Mouse (Mus musculus) frontal cortex, postnatal 25 days (tissue): ENCODE results near the gene Wipf1.
"Not testable (repeated sequence)": the region's sequence is repeated elsewhere in the genome, so short reads cannot be mapped to it uniquely, and the experiment has no call there.

Source experiments
- DNase-seq, 2 experiments: peaks; one replicate each; pipeline ENCODE4 v3.0.0; 2022; ENCODE audit warnings: low spot score in 2 of 2

Wipf1 gene

DNA sequence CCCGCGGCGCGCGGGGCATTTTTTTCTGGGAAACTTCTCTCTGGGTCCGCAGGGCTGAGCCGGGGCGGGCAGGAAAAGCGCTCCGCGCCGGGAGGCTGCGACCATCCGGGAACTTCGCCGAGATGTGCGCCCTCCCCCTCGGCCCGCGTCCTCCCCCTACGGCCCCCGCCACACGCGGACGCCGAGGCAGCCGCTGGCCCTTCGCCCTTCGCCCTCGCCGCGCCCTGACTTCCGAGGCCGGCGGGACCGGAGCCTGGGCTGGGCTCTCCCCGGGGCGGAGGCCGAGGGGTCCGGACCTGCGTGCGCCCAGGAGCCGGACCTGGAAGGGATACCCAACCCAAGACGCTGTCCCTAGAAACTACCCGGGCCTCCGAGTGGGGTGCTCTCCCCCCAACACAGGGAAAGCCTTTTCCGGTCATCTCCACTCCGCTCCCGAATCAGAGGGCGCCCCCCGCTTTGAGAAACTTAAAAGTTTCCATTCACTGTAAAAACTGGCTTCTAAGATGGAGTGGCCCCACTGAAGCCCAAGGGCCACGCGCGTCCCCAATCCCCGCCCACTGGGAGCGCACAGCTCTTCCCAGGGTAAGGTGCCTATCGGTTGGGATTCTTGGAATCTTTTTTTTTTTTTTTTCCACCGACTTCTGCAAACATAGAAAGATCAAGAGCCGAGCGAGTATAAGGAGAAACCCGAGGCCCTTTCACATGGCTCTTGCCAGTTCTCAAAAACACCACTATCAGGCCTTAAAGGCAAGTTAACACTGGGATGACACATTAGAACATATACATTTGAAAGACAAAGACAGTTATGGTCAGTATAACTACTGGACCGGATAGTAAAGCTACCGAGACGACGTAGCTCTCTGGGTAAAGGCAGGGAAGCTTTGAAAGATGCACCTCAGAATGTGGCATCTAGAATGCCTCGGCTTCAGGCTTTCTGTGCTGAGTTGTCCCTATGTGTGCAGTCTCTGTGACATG lies at the start of gene Wipf1:
Gene Wipf1 (minus strand): TSS at position 379 of the 975 bp plus-strand sequence.
- DNase-seq: peak; percentile 43 to 52

DNA sequence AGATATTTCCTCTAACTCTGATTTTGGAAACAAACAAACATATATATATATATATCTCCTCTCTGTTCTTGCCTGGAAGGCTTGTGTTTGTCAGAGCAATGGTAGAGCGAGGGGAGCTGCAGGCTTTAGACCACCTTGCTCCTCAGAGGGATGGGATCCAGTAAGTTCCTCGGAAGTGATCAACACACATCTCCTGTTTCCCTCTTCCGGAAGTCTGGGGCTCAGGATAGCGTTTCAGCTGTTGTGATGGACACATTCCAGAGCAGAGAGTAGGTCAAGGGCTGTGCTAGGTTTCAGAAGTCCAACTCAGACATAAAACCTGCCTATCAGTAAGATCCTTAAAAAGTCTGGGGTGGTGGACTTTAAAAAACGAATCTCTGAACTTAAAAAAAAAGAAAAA lies 49.6 kb upstream of the Wipf1 start:
- no peak for DNase-seq

DNA sequence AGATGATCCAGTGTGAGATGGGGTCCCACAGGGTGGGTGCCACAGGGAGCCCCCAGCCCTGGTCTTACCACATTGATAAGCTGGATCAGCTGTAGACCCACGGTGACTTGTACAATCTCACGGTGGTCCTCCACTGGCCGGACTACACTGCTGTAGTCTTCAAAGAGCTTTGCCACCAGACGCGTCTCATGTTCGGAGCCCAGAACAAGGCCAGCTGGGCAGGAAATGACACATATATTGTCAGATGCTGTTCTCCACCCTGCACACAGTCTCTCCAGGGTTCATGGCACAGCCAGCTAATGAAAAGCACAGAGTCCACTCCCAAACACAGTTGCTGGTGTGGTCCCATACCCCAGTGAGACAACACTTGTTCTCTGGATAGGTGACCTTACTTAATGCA lies 44.9 kb upstream of the Wipf1 start:
- no peak for DNase-seq

DNA sequence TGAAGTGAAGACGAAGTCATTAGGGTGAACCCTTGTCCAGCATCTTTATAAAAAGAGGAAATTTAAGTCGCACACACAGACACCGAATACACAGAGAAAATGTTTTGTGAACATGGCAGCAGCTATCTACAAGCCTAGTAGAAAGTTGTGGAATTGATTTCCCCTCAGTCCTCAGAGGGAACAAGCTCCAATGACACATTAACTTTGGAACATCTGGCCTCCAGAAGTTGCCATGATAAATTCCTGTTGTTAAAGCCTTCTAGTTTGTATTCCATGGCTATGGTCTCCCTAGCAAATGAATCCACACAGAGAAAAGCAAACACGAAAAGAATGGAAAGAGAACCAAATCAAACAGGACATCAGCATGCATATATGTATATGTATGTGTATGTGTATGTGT lies 44.0 kb upstream of the Wipf1 start:
- DNase-seq: no peak

DNA sequence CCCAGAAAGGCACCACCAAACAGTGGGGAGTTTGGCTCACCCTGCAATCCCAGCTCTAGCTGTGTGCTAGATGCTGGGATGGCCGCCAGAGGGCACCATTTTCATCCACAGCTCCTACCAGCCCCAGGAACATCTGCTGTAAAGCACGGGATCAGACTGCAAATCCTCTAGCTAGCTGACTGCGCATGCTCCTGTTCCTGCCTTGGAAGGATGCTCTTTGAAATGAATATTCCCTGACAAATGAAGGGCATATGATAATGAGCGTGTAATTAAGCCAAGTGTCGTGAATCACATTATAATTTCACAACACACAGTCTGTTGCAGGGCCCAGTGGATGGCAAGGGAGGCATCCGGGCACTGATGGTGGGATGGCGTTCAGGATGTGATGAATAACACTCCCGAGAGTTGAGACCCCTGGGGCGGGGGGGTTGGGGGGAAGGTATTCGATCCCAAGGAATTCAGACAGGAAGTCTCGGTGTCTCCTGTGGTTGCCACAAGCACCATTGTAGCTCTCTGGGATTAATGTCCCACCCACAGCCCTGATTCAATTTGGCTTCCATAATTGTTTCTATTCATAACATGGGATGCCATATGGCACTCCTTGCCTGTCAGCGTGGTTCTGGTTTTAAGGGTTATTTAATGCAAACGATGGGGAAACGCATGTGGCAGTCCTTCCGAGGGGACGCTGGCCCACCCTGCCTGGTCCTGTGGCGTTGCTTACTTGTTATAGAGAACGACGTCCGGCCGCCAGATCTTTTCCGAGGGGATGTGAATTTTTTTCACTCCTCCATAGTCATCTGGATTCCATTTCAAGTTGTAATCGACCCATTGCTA lies 43.2 kb upstream of the Wipf1 start:
- DNase-seq: peak; percentile 66 to 78

DNA sequence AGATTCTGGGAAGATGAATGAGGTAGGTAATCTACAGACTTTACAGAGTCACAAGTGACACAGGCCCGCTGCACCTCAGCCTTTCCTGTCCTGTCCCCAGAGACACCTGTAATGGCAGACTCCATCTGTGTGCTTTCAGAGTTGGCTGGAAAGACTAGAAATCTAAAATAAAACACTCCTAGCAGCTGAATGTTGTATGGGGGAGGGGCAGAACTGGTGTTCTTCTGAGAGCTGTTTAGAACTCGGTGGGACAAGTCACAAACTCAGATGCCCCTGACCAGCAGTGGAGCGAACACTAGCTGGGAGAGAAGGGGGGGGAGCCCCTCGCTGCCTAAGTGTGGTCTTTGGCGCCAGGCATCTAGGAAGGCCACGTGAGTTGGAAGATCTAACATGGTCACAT lies 42.4 kb upstream of the Wipf1 start:
- DNase-seq: no peak

DNA sequence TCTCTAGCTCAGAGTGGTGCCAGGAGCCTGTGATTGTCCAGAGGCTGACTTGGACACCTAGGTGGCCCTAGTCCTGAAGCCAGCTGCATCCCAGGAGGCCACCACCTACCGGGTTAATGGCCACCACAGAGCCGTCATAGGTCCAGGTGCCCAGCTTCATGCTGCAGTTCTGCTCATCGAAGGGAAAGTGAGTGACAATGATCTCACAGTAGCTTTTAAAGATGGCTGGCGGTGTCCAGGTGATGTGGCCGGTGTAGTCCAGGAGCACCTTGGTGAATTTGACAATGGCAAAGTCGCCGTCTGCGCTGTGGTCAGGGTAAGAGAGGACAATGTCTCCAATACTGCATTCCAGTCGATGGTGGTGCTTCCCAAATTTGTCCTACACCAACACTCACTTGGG lies 41.8 kb upstream of the Wipf1 start:
- no peak for DNase-seq

DNA sequence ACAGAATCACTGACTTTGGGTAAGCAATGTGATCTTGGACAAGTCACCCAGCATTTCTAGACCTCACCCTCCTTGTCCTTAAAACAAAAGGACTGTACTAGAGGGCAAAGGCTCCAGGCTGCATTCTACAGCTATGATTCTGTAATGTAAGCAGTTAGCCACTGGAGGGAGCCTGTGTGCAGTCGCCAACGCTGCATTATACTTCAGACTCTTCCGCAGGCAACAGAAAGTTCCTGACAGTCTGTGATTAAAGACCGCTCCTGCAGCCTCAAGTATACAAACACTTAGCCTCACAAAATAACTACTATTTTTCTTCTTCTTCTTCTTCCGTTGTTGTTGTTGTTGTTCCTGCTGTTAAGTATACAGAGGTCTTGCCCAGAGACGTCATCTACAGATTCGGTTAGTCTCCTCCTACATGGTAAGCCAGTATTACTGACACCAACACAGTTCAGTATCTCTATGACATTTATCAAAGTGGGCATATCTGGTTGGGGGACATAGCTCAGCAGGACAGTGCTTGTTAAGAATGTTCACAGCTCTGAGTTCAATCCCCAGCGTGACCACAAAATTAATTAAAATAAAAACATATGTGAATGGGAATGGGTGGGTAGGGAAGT lies 37.6 kb upstream of the Wipf1 start:
- peak in 1 of 2 experiments; percentile 50 for DNase-seq

DNA sequence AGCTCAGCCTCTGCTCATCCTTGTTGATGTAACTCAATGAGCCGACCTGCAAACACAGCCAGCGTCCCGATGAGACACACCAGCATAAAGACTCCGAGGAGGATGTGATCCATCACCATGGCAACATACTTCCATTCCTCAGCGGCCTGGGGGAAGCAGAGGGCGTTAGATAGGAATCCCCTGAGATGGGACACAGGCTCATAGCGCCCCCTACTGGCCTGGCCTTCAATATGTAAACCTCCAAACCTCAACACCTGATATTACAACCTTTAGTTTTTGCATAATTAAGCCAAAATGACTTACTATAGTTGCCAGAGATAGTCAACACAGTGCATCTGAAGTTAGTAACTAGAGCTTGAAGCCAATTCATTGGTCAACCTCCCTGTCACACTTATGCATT lies 36.6 kb upstream of the Wipf1 start:
- no peak for DNase-seq

DNA sequence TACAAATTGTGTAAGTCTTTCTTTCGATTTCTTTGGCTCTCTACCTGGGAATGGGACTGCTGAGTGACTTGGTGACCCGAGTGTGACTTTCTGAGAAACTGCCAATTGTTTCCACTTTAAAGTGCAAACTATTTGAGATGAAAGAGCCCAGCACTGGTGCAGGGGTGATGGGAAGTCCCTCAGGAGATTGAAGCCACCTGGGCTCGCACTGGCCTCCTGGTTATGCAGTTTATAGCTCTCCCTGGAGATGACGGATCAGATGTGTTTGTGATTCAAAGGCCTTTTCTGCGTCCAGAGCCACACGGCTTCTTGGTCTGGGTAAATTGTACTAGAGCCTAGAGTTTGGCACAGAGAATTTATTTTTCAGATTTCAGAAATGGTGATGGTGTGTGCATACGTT lies 34.2 kb upstream of the Wipf1 start:
- DNase-seq: no peak

DNA sequence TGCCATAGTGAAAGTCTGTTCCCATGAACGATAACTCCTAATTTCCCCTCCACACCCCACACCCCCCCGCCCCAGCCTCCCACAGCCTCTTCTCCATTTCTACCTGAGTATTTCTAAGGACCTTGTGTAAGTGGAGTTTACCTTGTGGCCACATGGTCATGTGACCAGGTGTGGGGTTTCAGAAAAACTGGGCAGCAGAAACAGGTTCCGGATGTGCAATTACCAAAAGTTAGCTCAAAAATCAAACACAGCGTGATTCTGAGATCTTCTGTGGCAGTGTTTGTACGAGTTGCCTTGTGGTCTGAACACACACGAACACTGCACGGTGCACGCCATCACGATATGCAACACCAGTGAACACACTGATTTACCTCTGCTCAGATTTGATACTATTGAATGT lies 33.1 kb upstream of the Wipf1 start:
- DNase-seq: no peak

DNA sequence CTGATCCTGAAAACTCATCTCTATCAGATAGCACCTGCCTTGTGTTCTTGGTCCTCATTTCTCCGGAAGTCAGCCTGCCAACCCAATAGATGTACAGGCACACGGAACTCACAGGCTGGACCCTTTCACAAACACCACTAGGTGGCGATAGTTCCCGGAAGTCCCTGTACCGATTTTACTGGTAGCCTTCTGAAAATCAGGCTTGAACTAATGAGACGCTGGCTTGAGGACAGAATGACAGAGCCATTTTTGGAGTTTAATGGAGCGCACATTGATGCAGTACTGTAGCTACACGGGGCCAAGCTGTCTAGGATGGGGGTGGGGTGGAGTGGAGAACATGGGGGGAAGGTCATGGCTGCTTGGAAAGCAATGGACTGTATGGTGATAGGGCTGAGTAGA lies 32.1 kb upstream of the Wipf1 start:
- DNase-seq: no peak

DNA sequence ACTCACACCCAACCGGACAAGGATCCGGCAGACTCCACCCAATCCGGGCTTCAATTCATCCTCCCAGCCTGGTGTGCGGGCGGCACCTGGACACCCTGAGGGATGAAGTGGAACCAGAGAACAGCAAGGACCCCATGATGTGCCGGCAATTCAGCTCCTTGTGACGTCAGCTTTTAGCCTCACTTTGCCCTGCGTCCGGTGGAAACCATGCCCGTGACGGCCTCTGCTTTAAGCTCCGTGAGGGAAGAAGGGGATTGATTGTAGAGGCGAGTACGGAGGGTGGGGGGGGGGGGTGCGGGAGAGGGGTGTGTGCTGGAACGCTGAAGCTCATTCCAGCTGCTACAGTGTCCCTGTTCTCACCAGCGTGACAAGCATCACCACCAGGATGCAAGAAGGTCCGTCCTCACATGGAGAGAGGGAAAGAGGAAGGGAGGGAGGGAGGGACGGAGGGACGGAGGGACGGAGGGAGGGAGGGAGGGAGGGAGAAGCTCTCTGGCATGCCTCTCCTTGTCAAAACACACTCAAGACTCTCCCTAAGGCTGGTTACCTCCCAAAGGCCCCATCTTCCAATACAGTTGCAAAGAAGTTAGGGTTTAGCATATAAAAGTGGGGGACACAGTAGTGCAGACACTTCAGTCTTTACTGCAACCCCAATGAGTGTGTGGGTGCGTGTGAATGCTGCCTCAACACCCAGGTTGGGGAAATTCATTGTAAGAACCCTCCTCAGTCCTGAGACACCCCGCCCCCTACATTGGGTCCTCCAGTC lies 31.5 kb upstream of the Wipf1 start:
- DNase-seq: no peak

DNA sequence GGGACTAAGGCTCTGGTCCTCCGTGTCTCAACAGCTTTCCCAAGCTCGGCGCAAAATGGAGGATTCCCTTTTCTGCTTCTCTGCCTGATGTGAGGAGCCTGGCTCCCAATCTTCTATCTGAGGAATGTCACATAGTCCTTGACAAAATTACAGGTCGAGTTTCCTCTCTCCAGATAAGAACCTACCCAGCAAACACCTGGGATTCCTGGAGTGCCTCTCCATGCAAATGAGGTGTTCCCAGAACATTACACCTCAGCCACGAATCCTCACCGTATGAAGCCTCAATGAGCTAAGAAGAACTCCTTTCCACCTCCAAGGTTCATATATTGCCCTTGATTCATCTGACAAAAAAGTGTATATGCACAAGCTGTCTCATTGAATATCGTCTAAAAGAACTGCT lies 30.9 kb upstream of the Wipf1 start:
- no peak for DNase-seq

DNA sequence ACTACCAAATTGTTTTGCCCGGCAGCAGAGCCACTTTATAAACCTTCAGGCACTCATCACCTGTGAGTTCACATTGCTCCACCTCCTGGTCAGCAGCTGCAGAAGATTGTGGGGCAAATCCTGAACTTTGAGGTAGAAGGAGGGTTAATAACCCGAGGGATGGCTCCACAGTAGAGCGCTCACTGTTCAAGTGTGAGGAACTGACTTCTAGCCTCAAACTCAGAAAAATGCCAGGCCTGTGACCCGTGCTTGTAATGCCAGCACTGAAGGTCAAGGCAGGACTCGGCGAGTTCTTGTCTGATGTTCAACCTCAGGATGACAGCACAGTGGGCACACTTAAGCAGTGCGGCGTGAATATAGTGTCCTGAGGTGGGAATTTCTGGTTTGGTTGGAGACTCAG lies 28.4 kb upstream of the Wipf1 start:
- DNase-seq: no peak

DNA sequence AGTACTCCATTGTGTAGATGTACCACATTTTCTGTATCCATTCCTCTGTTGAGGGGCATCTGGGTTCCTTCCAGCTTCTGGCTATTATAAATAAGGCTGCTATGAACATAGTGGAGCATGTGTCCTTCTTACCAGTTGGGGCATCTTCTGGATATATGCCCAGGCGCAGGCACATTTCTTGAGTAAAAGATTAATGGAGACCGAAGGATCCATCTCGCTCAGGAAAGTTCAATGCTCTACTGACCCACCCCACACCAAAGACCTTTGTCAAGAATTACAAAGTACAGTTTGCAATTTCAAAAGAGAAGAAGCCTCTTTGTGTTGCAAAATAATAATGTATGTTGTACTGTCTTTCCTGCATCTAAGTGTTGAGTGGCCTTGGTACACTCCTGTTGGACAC lies 27.5 kb upstream of the Wipf1 start:
- DNase-seq: not testable (repeated sequence)

DNA sequence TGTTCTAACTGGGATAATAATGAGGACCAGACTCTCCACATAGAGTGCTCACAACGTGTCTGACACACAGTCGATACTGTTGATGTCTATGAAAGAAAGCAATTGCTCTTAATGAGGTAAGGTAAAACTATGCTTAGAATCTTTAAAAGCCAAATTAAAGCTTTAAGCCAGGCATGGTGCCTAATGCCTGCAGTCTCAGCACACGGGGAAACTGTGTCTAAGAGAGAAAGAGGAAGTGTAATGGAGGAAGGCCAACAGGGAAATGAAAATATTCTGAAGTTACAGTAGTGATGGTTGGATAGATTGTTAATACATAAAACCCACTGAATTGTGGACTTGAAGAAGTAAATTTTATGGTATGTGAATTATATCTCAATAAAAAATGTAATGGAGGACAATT lies 24.9 kb upstream of the Wipf1 start:
- DNase-seq: no peak

DNA sequence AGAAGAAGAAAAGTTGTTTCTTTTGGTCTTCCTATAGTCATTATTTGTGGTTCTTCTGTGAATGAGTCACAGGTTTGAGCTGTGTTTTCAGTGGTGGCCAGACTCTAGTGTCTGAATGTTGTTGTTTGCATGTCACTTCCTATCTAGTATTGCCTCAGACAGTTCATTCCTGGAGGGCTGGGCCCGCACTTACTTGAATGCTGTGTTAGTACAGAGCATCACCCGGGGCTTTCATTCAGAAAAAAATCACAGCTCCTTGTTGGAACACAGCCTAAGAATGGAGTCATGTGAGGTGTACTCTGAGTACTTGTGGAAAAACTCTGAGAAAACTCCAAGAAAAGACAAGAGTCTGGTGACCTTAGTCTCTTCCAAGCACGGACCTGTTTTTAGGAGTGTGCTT lies 23.4 kb upstream of the Wipf1 start:
- DNase-seq: no peak

DNA sequence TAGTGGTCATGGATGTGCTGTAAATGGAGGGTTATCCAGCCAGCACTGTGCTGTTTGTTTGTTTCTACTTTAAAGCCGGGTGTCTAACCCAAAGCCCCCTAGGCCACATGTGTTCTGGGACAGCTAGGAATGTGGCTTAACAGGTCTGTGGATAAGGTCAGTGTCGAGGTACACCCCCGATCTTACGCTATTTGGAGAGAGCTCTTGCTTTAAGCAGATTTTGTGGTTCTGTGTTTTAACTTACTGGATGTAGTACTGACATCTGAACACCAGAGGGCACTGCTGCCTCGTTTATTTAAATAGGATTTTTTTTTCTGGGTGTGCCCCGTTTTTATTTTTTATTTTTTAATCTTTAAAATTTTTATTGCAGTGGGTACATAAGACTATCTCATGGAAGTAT lies 21.2 kb upstream of the Wipf1 start:
- peak in 1 of 2 experiments; percentile 37 for DNase-seq

DNA sequence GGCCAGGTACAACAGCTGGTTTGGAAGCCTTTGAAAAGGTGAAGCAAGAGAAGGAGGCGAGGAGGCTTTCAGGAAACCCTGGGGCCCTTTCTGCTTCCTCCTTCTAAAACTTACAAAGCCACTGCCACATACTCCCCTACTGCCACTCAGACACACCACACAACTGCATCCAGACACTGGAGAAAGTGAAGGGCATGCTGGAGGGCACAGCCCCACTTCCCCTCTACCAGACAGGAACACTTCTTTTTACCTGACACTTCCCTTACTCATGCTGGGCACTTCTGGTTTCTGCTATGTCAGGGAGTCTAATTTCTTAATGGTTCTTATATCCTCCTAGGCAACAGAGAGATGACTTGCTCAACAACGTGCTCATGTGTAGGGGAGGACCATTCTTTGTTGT lies 19.0 kb upstream of the Wipf1 start:
- no peak for DNase-seq

DNA sequence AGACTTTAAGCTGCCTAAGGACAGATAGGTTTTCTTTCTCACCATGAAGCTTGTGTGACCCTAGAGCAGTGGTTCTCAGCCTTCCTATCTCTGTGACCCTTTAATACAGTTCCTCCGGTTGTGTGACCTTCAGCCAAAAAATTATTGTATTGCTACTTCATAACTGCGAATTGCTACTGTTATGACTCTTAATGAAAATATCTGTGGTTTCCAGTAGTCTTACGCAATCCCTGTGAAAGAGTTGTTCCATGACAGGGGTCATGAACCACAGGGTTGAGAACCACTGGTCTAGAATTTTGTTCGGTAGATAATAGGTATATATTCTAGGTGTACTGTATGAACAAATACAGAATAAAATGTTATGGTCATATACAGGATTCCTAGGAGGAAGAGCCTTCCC lies 17.7 kb upstream of the Wipf1 start:
- no peak for DNase-seq

DNA sequence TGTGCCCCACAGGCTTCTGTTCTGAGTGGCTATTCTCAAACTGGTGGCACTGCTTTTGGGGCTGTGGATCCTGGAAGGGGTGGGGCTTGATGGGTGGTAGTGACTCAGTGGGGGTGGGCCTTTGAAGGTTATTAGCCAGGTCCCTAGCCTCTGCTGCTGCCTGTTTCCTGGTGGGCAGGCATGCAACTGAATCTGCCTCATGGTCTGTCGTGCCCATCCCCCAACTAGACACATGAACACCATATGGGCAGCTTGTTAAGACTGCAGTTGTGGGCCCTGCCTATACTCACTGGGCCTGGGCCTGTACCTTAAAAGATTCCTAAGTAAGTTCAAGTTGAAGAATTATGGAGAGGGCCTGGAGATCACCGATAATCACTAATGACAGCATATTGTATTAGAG lies 16.0 kb upstream of the Wipf1 start:
- no peak for DNase-seq
